Mouse (Mus musculus): ENCODE measurements around the gene Agpat4. TPM values are rescaled to one million over a fixed set of nuclear protein-coding genes. Genes with fewer than 3 reads are reported as not detected.

The Agpat4 gene
- polyA plus RNA-seq, 2 experiments = 22.1 to 23.7 TPM

- WGBS = 88% methylated on average over 4 of the region's 4 CpGs
- Histone ChIP-seq H3K36me3 (ENCODE audit: control insufficient read depth, insufficient read depth, low read length) (peaks cover 12% of the 10 kb centered on the region), H3K4me3 (replicated peaks; ENCODE audit: low read length) (no peak overlapping the region), H3K9ac (ENCODE audit: low read depth, low read length, severe bottlenecking) (no peak overlapping the region), H3K27ac (replicated peaks; ENCODE audit: low read depth, low read length) (no peak overlapping the region), H3K27me3 (ENCODE audit: control insufficient read depth, insufficient read depth, low read length) (no peaks in the 10 kb centered on the region), H3K4me2 (replicated peaks; ENCODE audit: low read depth, low read length, severe bottlenecking) (no peak overlapping the region), H3K4me1 (ENCODE audit: control insufficient read depth, insufficient read depth, low read length) (0 out of 2 replicates have a peak, but pooled peaks cover 4% of the 10 kb centered on the region), H3K9me3 (ENCODE audit: control insufficient read depth, low read length) (peaks cover 5% of the 10 kb centered on the region; the same call in 1 of the 2 replicates)
- no peak for ATAC-seq (ENCODE audit: low FRiP score, low read depth)
- DNase-seq (ENCODE audit: low spot score) = no peak
- TF ChIP-seq POLR2A (IDR thresholded peaks at IDR 0.05; ENCODE audit: borderline replicate concordance, extremely low read depth, insufficient read depth, insufficient read length) = no peak
These were observed 57.1 kb downstream of the Agpat4 start for GRCm38 (mm10) chr17:12175626-12176025.

GRCm38 (mm10) chr17:12179339-12179738, 60.8 kb downstream of the Agpat4 start:
- peaks cover 5% of the 10 kb centered on the region; the same call in 1 of the 2 replicates for H3K9me3 ChIP-seq (ENCODE audit: control insufficient read depth, low read length)
- H3K27ac ChIP-seq (replicated peaks; ENCODE audit: low read depth, low read length) = no peak overlapping the region
- peaks cover 7% of the 10 kb centered on the region for H3K36me3 ChIP-seq (ENCODE audit: control insufficient read depth, insufficient read depth, low read length)
- no peaks in the 10 kb centered on the region for H3K4me1 ChIP-seq (ENCODE audit: control insufficient read depth, insufficient read depth, low read length)
- no peak for ATAC-seq (ENCODE audit: low FRiP score, low read depth)
- no peak overlapping the region for H3K9ac ChIP-seq (ENCODE audit: low read depth, low read length, severe bottlenecking)
- 91% methylated on average over 7 of the region's 7 CpGs for WGBS
- H3K4me2 ChIP-seq (replicated peaks; ENCODE audit: low read depth, low read length, severe bottlenecking) = no peak overlapping the region
- no peaks in the 10 kb centered on the region for H3K27me3 ChIP-seq (ENCODE audit: control insufficient read depth, insufficient read depth, low read length)
- TF ChIP-seq POLR2A (IDR thresholded peaks at IDR 0.05; ENCODE audit: borderline replicate concordance, extremely low read depth, insufficient read depth, insufficient read length) = no peak
- H3K4me3 ChIP-seq (replicated peaks; ENCODE audit: low read length) = no peak overlapping the region
- no peak for DNase-seq (ENCODE audit: low spot score)

- no peak for DNase-seq (ENCODE audit: low spot score)
- 70% methylated on average over 2 of the region's 2 CpGs for WGBS
These were observed 61.3 kb downstream of the Agpat4 start for GRCm38 (mm10) chr17:12179766-12180165.

DNA sequence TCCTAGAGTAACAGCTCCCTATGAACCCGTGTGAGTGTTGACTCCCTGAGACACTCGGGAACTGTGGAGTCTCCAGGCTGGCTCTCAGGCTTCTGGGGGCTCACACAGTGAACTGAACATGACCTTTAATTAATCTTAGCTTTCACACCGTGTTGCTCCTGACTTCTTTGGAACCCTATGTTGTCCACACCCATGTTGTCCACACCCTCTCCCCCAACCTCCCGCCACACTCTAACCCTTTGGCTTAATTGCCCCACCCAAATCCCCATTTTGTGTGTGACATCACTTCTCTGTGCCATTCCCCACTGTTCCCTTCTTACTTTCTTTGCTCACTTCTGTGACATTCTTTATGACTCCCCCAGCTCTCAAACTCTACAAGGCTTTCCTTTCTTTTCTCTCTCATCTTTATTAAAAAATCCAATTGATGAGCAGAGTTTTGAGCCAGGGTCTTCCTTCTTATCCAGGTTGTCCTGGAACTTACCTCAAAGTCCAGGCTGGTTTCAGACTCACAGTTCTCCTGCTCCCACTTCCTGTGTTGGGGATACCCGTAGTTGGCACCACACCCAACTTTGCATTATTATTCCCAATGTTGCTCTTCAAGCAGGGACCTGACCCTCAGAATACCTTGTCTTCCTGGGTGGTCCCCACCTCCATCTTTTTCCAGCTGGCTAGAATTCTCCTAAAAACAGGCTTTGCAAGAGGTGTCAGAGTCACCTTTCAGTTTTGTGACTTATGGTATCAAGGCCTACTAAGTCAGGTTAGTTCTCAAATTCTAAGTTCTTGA, 64.4 kb downstream of the Agpat4 start:
- no peak for DNase-seq (ENCODE audit: low spot score)
- no peak for TF ChIP-seq POLR2A (IDR thresholded peaks at IDR 0.05; ENCODE audit: borderline replicate concordance, extremely low read depth, insufficient read depth, insufficient read length)
- no peak for ATAC-seq (ENCODE audit: low FRiP score, low read depth)
- H3K27ac ChIP-seq (replicated peaks; ENCODE audit: low read depth, low read length) = no peak overlapping the region
- no peaks in the 10 kb centered on the region for H3K4me1 ChIP-seq (ENCODE audit: control insufficient read depth, insufficient read depth, low read length)
- H3K4me2 ChIP-seq (replicated peaks; ENCODE audit: low read depth, low read length, severe bottlenecking) = no peak overlapping the region
- no peak overlapping the region for H3K9ac ChIP-seq (ENCODE audit: low read depth, low read length, severe bottlenecking)
- no peaks in the 10 kb centered on the region for H3K27me3 ChIP-seq (ENCODE audit: control insufficient read depth, insufficient read depth, low read length)
- WGBS = 74% methylated on average over 5 of the region's 5 CpGs
- peaks cover 7% of the 10 kb centered on the region; the same call in 1 of the 2 replicates for H3K36me3 ChIP-seq (ENCODE audit: control insufficient read depth, insufficient read depth, low read length)
- H3K4me3 ChIP-seq (replicated peaks; ENCODE audit: low read length) = no peak overlapping the region
- no peaks in the 10 kb centered on the region for H3K9me3 ChIP-seq (ENCODE audit: control insufficient read depth, low read length)

More at GRCm38 (mm10) chr17:12179766-12180165, 61.3 kb downstream of the Agpat4 start:
- Histone ChIP-seq H3K27ac (replicated peaks; ENCODE audit: low read depth, low read length) (no peak overlapping the region), H3K27me3 (ENCODE audit: control insufficient read depth, insufficient read depth, low read length) (no peaks in the 10 kb centered on the region), H3K9ac (ENCODE audit: low read depth, low read length, severe bottlenecking) (no peak overlapping the region), H3K9me3 (ENCODE audit: control insufficient read depth, low read length) (peaks cover 5% of the 10 kb centered on the region; the same call in 1 of the 2 replicates), H3K4me1 (ENCODE audit: control insufficient read depth, insufficient read depth, low read length) (no peaks in the 10 kb centered on the region), H3K36me3 (ENCODE audit: control insufficient read depth, insufficient read depth, low read length) (peaks cover 7% of the 10 kb centered on the region), H3K4me2 (replicated peaks; ENCODE audit: low read depth, low read length, severe bottlenecking) (no peak overlapping the region), H3K4me3 (replicated peaks; ENCODE audit: low read length) (no peak overlapping the region)
- ATAC-seq (ENCODE audit: low FRiP score, low read depth) = no peak
- no peak for TF ChIP-seq POLR2A (IDR thresholded peaks at IDR 0.05; ENCODE audit: borderline replicate concordance, extremely low read depth, insufficient read depth, insufficient read length)

DNA sequence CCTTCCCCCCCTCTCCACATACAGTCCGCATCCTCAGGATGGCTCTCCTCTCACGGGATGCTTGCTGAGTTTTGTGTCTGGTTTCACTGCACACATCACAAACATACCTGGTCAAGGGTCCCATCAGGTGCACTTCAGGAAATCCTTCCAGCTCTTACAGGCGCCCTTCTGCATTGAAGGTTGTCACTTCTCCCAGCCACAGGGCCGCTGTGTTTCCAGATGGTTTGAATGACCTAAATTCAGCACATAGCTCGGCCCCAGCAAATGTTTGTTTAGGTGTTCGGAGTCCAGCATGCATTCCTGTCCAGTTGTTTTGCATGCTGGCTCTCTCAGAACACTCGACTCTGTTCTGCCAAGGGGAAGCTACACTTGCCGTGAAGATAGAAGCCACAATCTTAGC, 65.8 kb downstream of the Agpat4 start:
- no peak overlapping the region for H3K9ac ChIP-seq (ENCODE audit: low read depth, low read length, severe bottlenecking)
- ATAC-seq (ENCODE audit: low FRiP score, low read depth) (no peak), DNase-seq (ENCODE audit: low spot score) (no peak)
- H3K4me2 ChIP-seq (replicated peaks; ENCODE audit: low read depth, low read length, severe bottlenecking) = no peak overlapping the region
- H3K27ac ChIP-seq (replicated peaks; ENCODE audit: low read depth, low read length) = no peak overlapping the region
- no peaks in the 10 kb centered on the region for H3K27me3 ChIP-seq (ENCODE audit: control insufficient read depth, insufficient read depth, low read length)
- no peaks in the 10 kb centered on the region for H3K4me1 ChIP-seq (ENCODE audit: control insufficient read depth, insufficient read depth, low read length)
- H3K4me3 ChIP-seq (replicated peaks; ENCODE audit: low read length) = no peak overlapping the region
- no peaks in the 10 kb centered on the region for H3K9me3 ChIP-seq (ENCODE audit: control insufficient read depth, low read length)
- 72% methylated on average over 8 of the region's 8 CpGs for WGBS
- H3K36me3 ChIP-seq (ENCODE audit: control insufficient read depth, insufficient read depth, low read length) = peaks cover 6% of the 10 kb centered on the region; the same call in 1 of the 2 replicates
- TF ChIP-seq POLR2A (IDR thresholded peaks at IDR 0.05; ENCODE audit: borderline replicate concordance, extremely low read depth, insufficient read depth, insufficient read length) = no peak

All from limb, embryonic 14.5 days (tissue).